Mouse (Mus musculus) testis, adult 2 months (tissue): ENCODE measurements around the gene Rims1.

Experiments
- CTCF ChIP-seq: fragments of 200-500 bp; IDR thresholded peaks from 2 replicates; pipeline ENCODE4 v1.5.1; 2012; ENCODE audit warnings: low read depth, mild to moderate bottlenecking, inconsistent platforms, low read length, moderate library complexity; ENCODE audit not compliant: control insufficient read depth, insufficient read depth, insufficient replicate concordance
- POLR2A ChIP-seq: fragments of 200-500 bp; IDR thresholded peaks from 2 replicates; pipeline ENCODE4 v1.6.1; 2012; ENCODE audit warnings: low read depth, mild to moderate bottlenecking, inconsistent platforms, low read length, moderate library complexity; ENCODE audit not compliant: control insufficient read depth

DNA sequence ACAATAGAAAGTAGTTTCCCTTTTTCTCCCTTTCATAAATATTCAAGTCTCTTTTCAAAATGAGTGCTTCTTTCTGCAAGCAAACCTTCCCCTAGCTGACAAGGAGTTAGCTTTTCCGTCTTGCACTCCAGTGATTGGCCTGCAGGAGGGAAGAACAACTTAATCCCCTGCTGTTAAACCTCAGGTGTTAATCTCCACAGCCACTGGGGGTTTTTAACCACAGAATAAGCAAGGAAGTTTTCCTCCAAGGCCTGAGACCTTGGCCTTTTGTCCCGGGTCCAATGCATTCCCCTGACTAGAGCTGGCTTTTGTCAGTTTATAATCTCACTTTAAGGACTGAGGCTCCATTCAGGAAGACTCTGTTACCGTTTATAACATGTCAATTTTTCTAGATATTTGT lies 511.8 kb downstream of the Rims1 start:
- TF ChIP-seq CTCF = no peak
- TF ChIP-seq POLR2A = no peak
